Mouse (Mus musculus): ENCODE results near the gene Dusp13. TPM values are rescaled to one million over a fixed set of nuclear protein-coding genes. Genes with fewer than 3 reads are reported as not detected.

Dusp13 gene
- polyA plus RNA-seq, 1 experiment from 2014 or later = not detected

DNA sequence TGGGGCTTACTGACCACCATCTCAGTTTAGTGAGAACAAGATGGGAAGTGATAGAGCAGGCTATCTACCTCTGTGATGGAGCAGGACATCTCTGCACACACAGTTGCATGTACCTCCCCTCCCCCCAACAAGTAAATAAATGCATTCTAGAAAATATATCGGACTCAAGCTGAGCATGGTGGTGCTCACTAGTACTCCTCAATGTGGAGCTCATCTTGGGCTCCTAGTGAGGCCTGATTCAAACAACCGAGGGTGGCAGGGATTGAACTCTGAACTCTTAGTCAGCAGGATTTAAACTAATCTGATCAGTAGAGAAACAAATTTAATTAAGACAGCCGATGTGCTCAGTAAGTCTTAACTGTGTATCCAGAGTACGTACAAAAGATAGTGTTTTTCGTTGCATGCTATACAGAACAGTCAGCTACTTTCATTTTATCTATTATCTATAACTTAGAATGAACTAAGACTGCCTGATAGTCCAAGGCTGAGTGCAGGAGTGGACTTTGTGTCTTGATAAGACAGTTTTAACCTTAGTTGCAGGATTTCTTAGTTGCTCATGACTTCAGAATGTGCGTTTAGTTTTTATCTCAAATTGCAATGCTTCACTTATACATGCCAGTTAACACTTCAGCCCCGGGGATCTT, 14.9 kb upstream of the Dusp13 start:
- 70% methylated on average over 7 of the region's 7 CpGs for WGBS
- no peaks in the 10 kb centered on the region for H3K36me3 ChIP-seq
- H3K27ac ChIP-seq = no peak overlapping the region
- H3K9me3 ChIP-seq = no peaks in the 10 kb centered on the region
- peaks cover 16% of the 10 kb centered on the region for H3K4me1 ChIP-seq (replicated peaks)
- no peak for ATAC-seq
- H3K4me3 ChIP-seq (replicated peaks) = no peak overlapping the region
- H3K4me2 ChIP-seq (replicated peaks) = no peak overlapping the region
- H3K9ac ChIP-seq (replicated peaks) = no peak overlapping the region
- no peaks in the 10 kb centered on the region for H3K27me3 ChIP-seq

DNA sequence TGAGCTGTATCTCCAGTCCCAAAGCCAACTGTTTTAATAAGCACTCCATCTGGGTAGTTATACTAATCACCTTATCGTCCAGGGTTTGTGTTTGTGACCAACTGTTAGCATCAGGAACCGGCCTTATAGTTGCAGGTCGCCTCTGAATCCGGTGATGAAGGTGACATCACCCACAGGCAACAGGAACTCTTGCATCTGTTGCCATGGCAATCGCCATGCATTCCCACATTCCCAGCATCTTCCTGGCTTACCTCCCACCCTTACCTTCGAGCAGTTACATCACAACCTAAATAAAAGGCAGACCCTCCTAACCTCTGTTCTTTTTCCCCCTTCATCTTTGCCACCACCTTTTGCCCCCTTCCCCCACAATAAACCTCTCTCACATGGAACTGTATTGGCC, 13.7 kb upstream of the Dusp13 start:
- Histone ChIP-seq H3K4me3 (replicated peaks) (no peak overlapping the region), H3K4me2 (replicated peaks) (no peak overlapping the region), H3K27me3 (no peaks in the 10 kb centered on the region), H3K27ac (no peak overlapping the region), H3K9ac (replicated peaks) (no peak overlapping the region), H3K36me3 (no peaks in the 10 kb centered on the region), H3K4me1 (replicated peaks) (peaks cover 16% of the 10 kb centered on the region), H3K9me3 (no peaks in the 10 kb centered on the region)
- no peak for ATAC-seq
- WGBS = 82% methylated on average over 6 of the region's 6 CpGs

DNA sequence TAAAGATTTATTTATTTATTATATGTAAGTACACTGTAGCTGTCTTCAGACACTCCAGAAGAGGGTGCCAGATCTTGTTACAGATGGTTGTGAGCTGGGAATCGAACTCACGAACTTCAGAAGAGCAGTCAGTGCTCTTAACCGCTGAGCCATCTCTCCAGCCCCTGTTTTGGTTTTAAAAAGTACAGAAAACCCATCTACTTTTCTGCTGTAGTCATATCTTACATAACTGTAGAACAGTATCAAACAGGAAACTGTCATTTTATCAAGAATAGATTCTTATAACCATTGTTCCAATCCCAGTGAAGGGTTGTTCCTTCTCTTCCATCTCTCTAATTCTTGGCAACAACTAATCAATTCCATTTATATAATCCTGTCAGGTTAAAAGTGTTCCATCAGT, 12.8 kb upstream of the Dusp13 start:
- H3K36me3 ChIP-seq = no peaks in the 10 kb centered on the region
- H3K9me3 ChIP-seq = no peaks in the 10 kb centered on the region
- no peak overlapping the region for H3K27ac ChIP-seq
- 96% methylated on average over 3 of the region's 3 CpGs for WGBS
- H3K9ac ChIP-seq (replicated peaks) = no peak overlapping the region
- peaks cover 8% of the 10 kb centered on the region for H3K4me1 ChIP-seq (replicated peaks)
- no peak for ATAC-seq
- H3K27me3 ChIP-seq = no peaks in the 10 kb centered on the region
- no peak overlapping the region for H3K4me2 ChIP-seq (replicated peaks)
- H3K4me3 ChIP-seq (replicated peaks) = no peak overlapping the region

DNA sequence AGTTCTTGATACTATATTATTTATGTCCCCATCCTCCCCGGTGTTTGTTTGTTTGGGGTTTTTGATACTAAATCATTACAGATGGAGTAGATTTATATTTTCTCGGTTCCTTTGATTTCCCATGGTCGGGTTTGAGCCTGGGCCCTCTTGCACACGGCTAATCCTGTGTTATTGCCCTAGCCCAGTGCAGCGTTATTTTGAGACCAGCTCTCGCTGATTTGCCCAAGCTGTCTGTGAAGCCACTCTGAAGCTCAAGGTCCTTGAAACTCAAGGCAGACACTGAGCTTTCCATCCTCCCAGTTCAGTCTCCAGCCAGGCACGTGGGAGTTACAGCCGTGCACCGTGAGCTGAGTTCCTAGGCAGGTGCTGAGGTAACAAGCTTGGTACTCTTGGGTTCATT, 10.6 kb upstream of the Dusp13 start:
- Histone ChIP-seq H3K4me1 (replicated peaks) (no peaks in the 10 kb centered on the region), H3K4me3 (replicated peaks) (no peak overlapping the region), H3K27ac (no peak overlapping the region), H3K36me3 (no peaks in the 10 kb centered on the region), H3K27me3 (no peaks in the 10 kb centered on the region), H3K9ac (replicated peaks) (no peak overlapping the region), H3K4me2 (replicated peaks) (no peak overlapping the region), H3K9me3 (no peaks in the 10 kb centered on the region)
- no peak for ATAC-seq
- WGBS = 93% methylated on average over 9 of the region's 9 CpGs

DNA sequence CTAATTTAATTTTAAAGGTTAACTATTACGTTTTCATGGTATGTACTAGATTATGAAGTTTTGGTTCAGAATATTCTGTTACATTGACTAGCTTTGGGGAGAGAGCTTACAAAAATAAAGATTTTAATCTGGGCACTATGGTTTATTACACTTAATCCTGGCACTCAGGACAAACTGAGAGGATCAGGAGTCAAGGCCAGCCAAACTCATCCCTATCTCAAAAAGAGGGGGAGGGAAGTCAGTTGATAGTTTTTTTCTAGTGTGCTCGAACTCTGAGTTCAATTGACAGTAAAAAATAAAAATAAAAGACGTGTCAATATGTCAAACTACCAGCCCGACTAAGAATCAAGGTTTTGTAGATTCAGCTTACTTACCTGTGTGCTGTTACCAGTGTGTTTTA, 2.4 kb upstream of the Dusp13 start:
- Histone ChIP-seq H3K4me1 (replicated peaks) (peaks cover 19% of the 10 kb centered on the region), H3K9me3 (no peaks in the 10 kb centered on the region), H3K36me3 (no peaks in the 10 kb centered on the region), H3K4me3 (replicated peaks) (no peak overlapping the region), H3K9ac (replicated peaks) (no peak overlapping the region), H3K27ac (no peak overlapping the region), H3K4me2 (replicated peaks) (no peak overlapping the region), H3K27me3 (no peaks in the 10 kb centered on the region)
- 89% methylated on average over 4 of the region's 4 CpGs for WGBS
- no peak for ATAC-seq

DNA sequence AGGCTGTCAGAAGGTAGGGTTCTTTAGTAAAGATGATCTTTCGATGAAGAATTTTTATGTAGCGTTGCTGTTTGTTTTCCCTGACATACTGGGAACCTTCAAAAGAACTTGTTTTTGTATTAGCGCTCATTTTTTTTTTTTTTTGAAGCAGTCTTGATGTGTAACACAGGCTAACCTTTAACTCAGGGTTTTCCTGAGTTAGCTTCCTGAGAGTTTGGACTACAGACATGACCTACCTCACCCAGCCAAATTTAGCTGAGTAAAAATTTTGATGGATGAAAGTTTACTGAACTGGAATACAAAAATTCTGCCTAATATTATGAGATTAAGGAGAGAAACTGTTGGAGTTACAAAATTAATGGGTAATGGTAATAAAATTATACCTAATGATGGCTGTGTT, 1.4 kb upstream of the Dusp13 start:
- peak overlapping the region; percentile 90 for H3K4me3 ChIP-seq (replicated peaks)
- H3K9me3 ChIP-seq = no peaks in the 10 kb centered on the region
- WGBS = 87% methylated on average over 3 of the region's 3 CpGs
- H3K36me3 ChIP-seq = no peaks in the 10 kb centered on the region
- peak overlapping the region; percentile 72 for H3K4me2 ChIP-seq (replicated peaks)
- no peak for ATAC-seq
- H3K9ac ChIP-seq (replicated peaks) = peak overlapping the region; percentile 92
- H3K27me3 ChIP-seq = no peaks in the 10 kb centered on the region
- peaks cover 19% of the 10 kb centered on the region for H3K4me1 ChIP-seq (replicated peaks)
- H3K27ac ChIP-seq = no peak overlapping the region

DNA sequence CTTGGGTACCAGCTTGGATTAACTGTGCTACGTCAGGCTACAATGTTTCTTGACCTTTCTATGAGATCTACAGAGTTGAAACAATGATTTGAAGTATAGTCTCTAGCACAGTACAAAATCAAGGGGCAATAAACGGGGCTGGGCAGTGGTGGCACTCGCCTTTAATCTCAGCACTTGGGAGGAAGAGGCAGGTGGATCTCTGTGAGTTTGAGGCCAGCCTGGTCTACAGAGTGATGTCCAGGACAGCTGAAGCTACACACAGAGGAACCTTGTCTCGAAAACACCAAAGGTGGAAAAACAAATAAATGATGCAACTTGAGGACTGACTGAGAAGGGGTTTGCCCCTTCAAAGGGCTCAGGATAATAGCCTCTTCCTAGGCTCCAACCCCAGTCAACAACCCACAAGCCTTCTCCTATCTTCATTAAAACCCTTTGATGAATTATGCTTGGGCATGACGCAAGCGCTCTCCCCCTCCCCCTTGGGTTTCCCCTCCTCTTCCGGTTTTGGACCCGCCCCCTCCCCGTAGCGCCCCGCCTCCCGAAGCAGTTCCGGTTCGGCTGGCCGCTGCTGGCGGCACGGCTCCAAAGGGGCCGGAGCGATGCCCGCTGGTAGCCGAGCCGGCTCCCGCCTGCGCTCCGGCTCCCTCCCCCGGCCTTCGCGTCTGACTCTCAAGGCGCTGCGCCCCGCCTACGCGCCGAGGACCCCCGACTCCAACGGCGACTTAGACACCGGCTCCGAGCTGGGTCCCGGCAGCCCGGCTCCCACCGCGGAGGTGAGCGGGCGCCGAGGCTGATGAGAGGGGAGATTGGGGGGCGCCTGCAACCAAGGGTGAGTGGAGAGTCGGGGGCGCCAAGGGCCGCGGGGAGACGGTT, 737 bp downstream of the Dusp13 start, which contains the start of gene Samd8:
Samd8 (plus strand) TSS at position 524 of the 873 bp plus-strand sequence.
- ATAC-seq = peak; percentile 88
- Histone ChIP-seq H3K27ac (peak within 1 kb of the TSS; percentile 92), H3K9ac (replicated peaks) (peak within 1 kb of the TSS; percentile 92), H3K4me3 (replicated peaks) (peak within 1 kb of the TSS; percentile 90), H3K9me3 (no peaks in the 10 kb centered on the region), H3K4me1 (replicated peaks) (peaks cover 19% of the 10 kb centered on the region), H3K27me3 (no peaks in the 10 kb centered on the region), H3K4me2 (replicated peaks) (peak within 1 kb of the TSS; percentile 72), H3K36me3 (no peaks in the 10 kb centered on the region)
- 7% methylated on average over 52 of the region's 52 CpGs for WGBS

DNA sequence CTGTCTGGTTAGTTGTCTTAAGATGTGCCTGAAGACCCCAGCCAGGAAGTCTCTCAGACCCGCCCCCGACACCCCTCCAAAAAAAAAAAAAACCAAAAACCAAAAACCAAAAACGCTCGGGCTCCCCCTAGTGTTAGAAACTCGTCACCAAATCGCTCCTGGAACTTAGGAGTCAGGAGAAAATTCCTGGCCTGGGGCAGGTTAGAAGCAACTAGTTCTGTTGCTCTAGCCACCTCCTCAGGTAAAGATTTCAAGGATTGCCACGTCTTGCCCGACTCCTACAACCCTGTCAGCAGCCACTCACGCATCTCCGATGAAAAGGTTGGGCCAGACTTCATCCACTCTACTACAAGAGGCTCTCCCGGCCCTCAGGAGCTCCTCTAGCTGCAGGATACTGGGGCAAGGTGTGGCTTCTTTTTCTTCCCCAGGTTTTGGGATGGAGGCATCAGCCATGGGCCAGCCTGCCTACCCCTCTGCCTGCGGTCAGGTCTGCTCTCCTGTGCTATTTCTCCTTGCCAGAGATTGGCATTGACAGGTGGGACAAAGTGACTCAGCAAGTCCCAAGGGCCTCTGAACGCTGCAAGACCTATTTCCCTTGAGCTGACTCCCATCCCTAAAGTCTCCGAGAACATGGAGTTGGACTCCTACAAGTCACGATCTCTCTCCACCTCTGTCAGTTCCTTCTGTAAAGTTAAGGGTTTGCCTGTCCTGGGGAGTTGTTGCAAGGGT, 2.7 kb downstream of the Dusp13 start:
- no peaks in the 10 kb centered on the region for H3K9me3 ChIP-seq
- H3K4me1 ChIP-seq (replicated peaks) = peaks cover 19% of the 10 kb centered on the region
- no peak overlapping the region for H3K27ac ChIP-seq
- no peak overlapping the region for H3K4me2 ChIP-seq (replicated peaks)
- no peak for ATAC-seq
- no peaks in the 10 kb centered on the region for H3K27me3 ChIP-seq
- H3K4me3 ChIP-seq (replicated peaks) = no peak overlapping the region
- 45% methylated on average over 15 of the region's 15 CpGs for WGBS
- H3K9ac ChIP-seq (replicated peaks) = no peak overlapping the region
- no peaks in the 10 kb centered on the region for H3K36me3 ChIP-seq

DNA sequence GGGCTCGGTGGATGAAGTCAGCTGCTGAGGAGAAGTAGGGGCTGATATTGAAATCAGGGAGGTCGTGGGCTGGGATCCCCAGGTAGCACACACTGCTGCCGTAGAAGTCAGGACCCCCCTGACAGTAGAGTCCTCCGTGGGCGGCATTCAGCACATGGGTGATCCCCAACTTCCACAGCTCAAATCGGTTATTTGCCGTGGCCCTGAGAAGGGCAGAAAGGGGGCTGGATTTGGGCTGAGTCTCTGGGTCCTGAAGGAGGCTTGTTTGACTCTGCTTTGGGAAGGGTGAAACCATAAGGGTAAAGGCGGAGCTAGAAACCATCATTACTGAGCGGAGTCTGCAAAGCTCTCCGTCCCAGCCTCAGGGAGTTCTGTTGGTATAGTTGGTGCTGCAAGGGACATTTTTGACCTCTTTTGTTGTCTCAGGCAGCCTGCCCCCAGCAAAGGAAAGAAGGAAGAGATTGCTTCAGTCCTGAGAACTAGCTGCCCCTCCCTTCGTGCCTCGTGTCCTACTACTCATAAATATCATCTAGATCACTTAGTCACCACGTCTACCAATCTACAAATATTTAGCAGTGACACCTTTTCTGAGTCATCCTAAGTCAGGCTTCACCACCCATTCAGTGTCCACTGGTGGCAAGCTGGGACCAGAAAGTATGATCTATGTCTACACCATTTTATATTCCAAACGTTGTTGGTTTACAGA, 3.4 kb downstream of the Dusp13 start:
- Histone ChIP-seq H3K4me1 (replicated peaks) (peaks cover 14% of the 10 kb centered on the region), H3K9me3 (no peaks in the 10 kb centered on the region), H3K9ac (replicated peaks) (no peak overlapping the region), H3K27ac (no peak overlapping the region), H3K4me3 (replicated peaks) (no peak overlapping the region), H3K4me2 (replicated peaks) (no peak overlapping the region), H3K36me3 (no peaks in the 10 kb centered on the region), H3K27me3 (no peaks in the 10 kb centered on the region)
- no peak for ATAC-seq
- 80% methylated on average over 14 of the region's 14 CpGs for WGBS

DNA sequence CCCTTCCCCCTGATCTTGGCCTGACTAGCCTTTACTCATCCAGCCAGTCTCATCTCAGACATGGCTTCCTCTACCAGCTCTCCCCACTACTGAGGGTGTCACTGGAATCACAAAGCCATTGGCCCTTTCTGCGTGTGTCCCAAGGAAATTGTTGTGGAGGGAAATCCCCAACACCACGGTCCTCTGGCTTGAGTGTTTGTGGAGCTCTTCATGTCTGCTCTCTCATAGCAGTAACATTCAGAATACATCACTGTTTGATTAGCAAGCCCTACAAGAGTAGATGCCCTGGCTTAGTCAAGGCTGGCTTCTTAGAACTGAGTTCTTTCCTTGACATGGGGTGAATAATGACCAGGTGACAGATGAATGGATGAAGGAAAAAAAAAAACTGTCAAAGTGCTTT, 4.1 kb downstream of the Dusp13 start:
- Histone ChIP-seq H3K27ac (no peak overlapping the region), H3K36me3 (no peaks in the 10 kb centered on the region), H3K4me2 (replicated peaks) (no peak overlapping the region), H3K9ac (replicated peaks) (no peak overlapping the region), H3K9me3 (no peaks in the 10 kb centered on the region), H3K4me3 (replicated peaks) (no peak overlapping the region), H3K4me1 (replicated peaks) (peaks cover 8% of the 10 kb centered on the region), H3K27me3 (no peaks in the 10 kb centered on the region)
- WGBS = 92% methylated on average over 2 of the region's 2 CpGs
- ATAC-seq = no peak

DNA sequence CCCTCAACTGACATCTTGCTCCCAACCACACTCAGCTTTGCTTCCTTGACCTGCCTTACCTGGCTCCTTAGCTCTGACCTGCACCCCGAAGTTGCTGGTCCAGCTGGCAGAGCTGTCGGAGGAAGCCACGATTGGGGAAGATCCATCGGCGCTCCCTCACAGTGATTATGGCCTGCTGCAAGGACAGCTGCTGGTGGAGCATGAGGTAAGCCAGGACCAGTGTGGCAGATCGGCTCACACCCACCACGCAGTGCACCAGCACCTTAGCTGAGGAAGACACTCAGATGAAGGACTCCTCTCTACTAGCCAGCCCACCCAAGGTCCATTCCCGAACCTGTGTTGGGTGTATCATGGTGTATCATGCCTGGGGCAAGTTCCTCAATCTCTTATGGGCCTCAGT, 4.7 kb downstream of the Dusp13 start:
- Histone ChIP-seq H3K27ac (no peak overlapping the region), H3K9me3 (no peaks in the 10 kb centered on the region), H3K27me3 (peaks cover 2% of the 10 kb centered on the region; the same call in 1 of the 2 replicates), H3K36me3 (no peaks in the 10 kb centered on the region), H3K4me2 (replicated peaks) (no peak overlapping the region), H3K9ac (replicated peaks) (no peak overlapping the region; the same call in 1 of the 2 replicates), H3K4me1 (replicated peaks) (0 out of 2 replicates have a peak, but pooled peaks cover 2% of the 10 kb centered on the region), H3K4me3 (replicated peaks) (no peak overlapping the region)
- no peak for ATAC-seq
- WGBS = 91% methylated on average over 8 of the region's 8 CpGs
